Mouse (Mus musculus) myocyte (in vitro differentiated cells): ENCODE measurements around the gene Slc22a15.

Experiments
- CEBPB ChIP-seq: IDR thresholded peaks from 2 replicates; pipeline ENCODE4 v1.6.1; 2011; ENCODE audit warnings: mild to moderate bottlenecking, moderate library complexity; ENCODE audit not compliant: poor library complexity, insufficient read depth, severe bottlenecking
- E2F4 ChIP-seq: IDR thresholded peaks from one replicate; pipeline ENCODE4 v1.6.1; 2011; ENCODE audit warnings: mild to moderate bottlenecking, control low read depth, moderate library complexity; ENCODE audit not compliant: insufficient read depth
- MAX ChIP-seq: IDR thresholded peaks from one replicate; pipeline ENCODE4 v1.6.1; 2011; ENCODE audit warnings: low read depth, mild to moderate bottlenecking, control low read depth
- MYOG ChIP-seq, 3 experiments: IDR thresholded peaks; one replicate each; pipeline ENCODE4 v1.6.1; 2011; ENCODE audit warnings: control low read depth in 2 of 3, low read depth in 2 of 3, mild to moderate bottlenecking in 2 of 3; ENCODE audit not compliant: insufficient read length in 2 of 3, control insufficient read depth in 1 of 3, insufficient read depth in 1 of 3
- POLR2A ChIP-seq: IDR thresholded peaks from one replicate; pipeline ENCODE4 v1.6.1; 2011; ENCODE audit warnings: low read depth, mild to moderate bottlenecking, control low read depth, moderate library complexity; ENCODE audit not compliant: insufficient read length
- POLR2AphosphoS2 ChIP-seq: IDR thresholded peaks from one replicate; pipeline ENCODE4 v1.6.1; 2011; ENCODE audit warnings: low read depth, control low read depth; ENCODE audit not compliant: insufficient read length
- USF1 ChIP-seq: IDR thresholded peaks from one replicate; pipeline ENCODE4 v1.6.1; 2011; ENCODE audit warnings: low read depth, mild to moderate bottlenecking, control low read depth, moderate library complexity

DNA sequence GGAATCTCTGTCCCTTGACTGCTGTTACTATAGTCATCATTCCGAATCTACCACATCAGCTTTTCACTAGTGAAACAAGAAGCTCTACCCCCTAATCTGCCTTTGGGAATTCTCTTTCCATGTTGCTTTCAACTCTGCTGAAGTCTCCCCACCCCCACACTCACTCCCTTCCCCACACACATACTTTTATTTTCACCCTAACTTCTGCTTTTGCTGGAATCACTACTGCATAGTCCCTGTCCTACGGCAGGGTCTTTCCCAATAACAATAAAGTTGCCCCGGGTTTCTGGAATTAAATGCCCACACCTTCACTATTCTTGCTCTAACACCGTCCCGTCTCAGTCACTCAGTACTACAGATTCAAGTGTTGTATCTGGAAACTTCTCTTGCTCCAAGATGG, 87.7 kb downstream of the Slc22a15 start:
- TF ChIP-seq MYOG (IDR thresholded peaks at IDR 0.05; ENCODE audit: control insufficient read depth in 1 of 3, insufficient read depth in 1 of 3, insufficient read length in 2 of 3, low read depth in 2 of 3) (no peak), POLR2A (no peak), E2F4 (no peak), CEBPB (no peak), USF1 (no peak), POLR2AphosphoS2 (no peak), MAX (no peak)
